Mouse (Mus musculus) ZHBTc4 (cell line): ENCODE measurements around the gene Cldn2.
"Not testable (repeated sequence)": the region's sequence is repeated elsewhere in the genome, so short reads cannot be mapped to it uniquely, and the experiment has no call there.

Source experiments
- DNase-seq: peaks from one replicate; pipeline ENCODE4 v3.0.0-alpha.2; 2011; ENCODE audit warnings: low read depth, low spot score

Gene Cldn2

GRCm38 (mm10) chrX:139800406-139800878 lies at the start of gene Cldn2:
Gene Cldn2, plus strand, starts transcription at chrX:139800828.
- no peak for DNase-seq

DNA sequence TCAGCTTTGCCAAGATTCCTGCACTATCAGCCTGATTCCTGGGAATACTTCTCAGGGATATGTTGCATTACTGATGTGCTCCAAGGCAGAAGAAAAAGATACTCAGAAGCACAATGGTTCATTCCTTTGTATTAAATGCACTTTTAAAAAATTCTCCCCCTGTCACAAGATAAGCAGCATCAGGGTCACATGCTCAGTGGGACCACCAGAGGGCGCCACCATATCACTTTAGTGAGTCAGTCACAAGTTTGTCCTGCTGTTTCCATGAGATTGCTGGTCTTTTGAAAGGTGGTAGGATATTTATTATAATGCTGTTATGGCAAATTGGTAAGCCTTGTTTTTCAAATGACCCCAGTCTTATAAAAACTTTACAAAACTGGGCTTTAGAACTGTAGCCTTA lies 48.8 kb upstream of the Cldn2 start:
- DNase-seq, result peak; percentile 46

DNA sequence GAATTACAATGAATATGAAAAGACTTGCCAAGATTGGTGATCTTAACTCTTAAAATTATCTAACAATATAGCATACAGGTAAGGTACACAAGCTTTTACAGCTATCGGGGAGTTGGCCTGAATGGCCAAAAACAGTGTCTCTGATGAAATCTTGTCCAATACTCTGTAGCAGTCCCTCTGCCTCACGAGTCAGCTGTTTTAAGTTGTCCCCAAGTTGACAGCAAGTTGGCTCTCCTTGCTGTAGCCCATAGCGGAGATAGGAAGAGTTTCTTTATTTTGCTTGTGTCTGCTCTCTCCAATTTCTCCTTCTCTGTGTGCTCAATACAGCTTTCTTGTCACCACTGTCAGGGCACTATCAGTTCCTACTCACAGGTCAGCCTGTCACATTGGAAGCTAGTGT lies 42.0 kb upstream of the Cldn2 start:
- not testable (repeated sequence) for DNase-seq

GRCm38 (mm10) chrX:139762546-139762945 lies 38.1 kb upstream of the Cldn2 start:
- peak; percentile 28 for DNase-seq

DNA sequence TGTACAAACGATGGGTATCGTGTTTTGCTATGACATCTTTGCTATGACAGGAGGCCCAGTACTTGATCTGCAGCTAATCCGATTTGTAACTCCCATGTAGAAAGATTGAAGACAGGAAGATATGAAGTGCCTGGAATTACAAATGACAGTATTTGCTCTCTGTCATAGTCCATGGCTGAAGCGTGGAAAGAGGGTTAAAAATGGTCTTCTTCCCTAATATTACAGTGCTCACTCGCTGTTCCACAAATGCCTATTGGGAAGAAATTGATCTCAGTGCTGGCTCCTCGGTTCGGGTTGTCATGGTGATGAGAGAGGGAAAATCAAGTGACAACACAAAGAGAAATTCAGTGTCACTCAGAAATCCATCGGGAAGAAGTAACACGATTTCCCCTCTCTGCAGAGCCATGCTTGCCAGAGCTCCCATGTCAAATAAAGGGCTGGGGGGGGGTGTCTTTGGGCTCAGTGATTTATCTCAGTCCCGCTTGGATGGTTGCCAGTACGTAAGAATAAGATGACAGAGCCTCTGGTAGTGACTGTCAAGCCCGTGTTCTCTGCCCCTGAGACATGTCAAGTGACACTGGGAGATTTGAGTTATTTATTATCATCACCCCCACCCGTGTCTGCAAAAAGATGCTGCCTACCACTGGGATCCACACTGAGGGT lies 30.5 kb upstream of the Cldn2 start:
- DNase-seq, result no peak

DNA sequence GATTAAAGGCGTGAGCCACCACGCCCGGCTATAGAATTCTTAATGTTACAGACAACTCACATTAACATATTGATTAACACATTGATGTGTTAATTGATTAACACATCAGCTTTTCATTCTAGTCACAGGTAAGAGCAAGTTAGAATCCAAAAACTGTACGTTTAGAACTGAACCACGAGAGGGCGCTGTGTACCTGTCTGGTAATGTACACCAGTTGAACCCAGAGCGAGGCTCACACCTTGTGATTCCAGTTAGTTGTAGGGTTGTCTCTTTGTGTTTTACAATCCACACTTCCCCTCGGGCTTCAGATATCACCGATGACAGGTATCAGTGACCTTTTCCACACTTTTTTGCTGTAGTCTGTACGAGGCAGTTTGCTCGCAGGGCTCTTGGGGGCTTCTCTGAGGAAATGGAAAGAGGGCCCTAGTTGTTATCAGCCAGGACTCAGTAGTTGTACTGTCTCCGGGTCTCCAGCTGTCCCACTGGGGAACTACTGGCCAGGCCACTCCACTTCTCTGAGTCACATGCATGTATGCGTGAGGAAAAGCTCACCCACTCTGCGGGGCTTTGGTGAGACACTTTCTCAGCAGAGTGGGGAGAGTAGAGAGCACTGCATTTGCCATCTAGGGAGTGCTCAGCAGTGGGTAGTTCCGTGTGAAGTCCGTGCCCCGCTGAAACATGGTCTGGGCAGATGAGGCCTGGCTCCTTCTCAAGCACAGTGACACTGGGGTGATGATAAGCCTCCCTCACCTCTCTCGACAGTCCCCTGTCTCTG lies 26.1 kb upstream of the Cldn2 start:
- DNase-seq, result peak; percentile 77

DNA sequence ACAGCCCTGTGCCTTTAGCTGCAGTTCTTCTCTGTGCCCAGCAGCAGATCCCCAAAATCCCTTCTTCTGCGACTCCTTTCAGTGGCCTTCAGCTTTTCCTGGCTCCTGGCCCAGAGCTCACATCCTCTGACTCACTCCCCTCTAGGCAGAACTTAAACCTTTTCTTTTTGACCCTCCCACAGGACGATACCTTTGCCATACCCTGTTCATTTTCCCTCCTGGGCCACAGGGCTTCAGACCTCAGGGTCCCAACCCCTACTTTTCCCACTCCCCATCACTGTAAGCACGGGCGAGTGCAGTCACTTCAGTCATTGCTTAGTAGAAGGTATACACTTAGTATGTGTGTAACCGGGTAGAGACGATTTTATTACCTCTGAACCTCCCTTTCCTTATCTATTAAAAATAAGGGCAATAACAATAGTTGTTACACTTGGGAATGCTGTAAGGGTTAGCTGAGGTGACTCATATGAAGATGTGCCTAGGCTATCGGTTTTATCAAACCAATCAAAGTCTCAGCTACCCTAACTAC lies 25.5 kb upstream of the Cldn2 start:
- no peak for DNase-seq

GRCm38 (mm10) chrX:139777357-139777756 lies 23.3 kb upstream of the Cldn2 start:
- peak; percentile 54 for DNase-seq

DNA sequence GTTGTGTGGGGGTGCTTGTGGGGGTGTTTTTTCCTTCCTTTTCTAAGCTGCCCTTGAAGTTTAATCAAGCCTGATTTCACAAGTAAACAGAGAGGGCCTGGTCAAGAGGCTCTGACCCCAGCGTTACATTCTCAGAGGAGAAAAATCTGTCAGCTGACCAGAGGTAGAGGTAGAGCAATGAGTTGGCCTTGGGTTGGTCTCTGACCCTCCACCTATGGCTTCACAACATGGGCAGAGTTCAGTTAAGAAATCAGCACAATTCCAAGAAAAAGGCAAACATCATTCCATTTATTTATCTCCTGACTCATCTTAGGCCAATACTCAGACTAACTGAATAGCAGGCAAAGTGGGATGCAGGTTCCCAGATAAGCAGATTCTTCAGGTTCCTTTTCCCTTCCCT lies 21.7 kb upstream of the Cldn2 start:
- DNase-seq, result no peak

- DNase-seq, result no peak
These were observed 21.2 kb upstream of the Cldn2 start for GRCm38 (mm10) chrX:139779401-139779800.

GRCm38 (mm10) chrX:139780988-139781387 lies 19.6 kb upstream of the Cldn2 start:
- DNase-seq, result no peak

GRCm38 (mm10) chrX:139781563-139781962 lies 19.1 kb upstream of the Cldn2 start:
- no peak for DNase-seq

DNA sequence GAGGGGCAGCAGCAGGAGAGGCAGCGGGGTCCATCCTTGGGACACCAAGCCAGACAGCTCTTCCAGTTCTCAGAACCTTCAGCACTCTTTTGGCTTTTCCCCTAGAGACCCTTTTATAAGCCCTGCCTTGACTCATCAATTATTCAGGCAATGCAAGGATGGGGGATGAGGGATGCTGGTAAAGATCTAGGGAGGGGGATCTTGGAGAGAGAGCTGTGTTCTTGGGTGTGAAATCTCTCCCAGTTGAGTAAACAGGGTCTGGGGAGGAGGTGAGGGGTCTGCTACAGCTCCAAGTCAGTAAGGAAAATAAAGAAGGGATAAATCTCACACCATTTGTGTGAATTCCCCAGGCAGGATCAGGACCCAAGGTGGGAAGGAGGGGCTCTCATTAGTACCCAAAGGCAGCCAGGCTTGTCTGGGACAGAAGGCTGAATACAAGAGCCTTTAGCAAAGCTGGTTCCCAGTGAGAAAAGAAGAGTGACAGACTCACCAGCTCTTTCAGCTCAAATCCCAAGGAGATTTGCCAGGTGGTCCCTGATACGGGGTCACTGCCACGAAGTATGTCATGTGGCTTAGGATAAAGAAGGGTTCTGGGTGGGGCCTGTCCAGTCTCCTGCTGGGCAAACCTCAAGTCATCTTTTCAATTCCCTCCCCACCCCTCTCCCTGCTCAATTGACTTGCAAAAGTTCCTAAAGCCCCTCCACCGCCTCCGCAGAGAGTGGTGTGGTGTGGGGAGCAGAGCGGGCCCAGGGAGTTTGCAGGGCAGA lies 18.2 kb upstream of the Cldn2 start, which contains the start of gene Ripply1:
TSS of gene Ripply1 (minus strand) at position 76 of the 767 bp plus-strand sequence.
- DNase-seq, result peak; percentile 77

DNA sequence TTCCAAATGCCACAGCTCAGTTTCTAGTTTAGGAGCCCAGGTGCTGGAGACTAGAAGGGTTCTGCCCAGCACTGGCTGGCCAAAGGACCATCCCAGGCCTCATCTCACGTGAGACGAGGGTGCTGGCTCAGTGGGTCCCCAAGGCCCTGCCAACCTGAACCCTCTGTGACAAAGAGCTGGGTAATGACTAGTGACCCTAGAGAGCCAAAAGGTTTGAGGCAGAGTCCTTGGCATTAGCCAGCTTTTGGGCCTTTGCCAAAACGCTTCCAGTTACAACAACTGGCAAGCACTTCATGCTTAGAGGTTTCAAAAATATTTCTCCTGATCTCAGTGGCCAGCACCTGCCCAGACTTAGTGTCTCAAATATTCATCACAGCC lies 17.6 kb upstream of the Cldn2 start:
- no peak for DNase-seq

DNA sequence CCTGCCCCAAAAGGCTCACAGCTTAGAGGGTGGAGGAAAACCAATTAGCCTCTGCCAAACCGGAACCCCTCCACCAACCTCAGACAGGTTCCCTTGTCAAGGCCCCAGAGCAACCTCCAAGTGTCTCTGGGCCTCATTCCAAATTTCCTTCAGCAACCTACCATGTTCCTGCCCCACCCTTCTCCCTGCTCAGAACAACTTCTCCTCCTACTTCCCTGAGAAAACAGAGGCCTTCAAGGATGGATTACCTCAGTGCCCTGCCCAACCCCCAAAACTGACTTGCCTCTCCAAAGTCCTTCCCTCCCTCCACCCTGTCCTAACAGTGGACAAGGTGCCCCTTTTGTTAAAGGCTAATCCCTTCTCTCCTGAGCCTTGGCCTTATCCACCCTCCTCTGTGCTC lies 14.9 kb upstream of the Cldn2 start:
- no peak for DNase-seq

- DNase-seq, result no peak
These were observed 6.4 kb upstream of the Cldn2 start for GRCm38 (mm10) chrX:139794072-139794845.

- no peak for DNase-seq
These were observed 4.6 kb upstream of the Cldn2 start for GRCm38 (mm10) chrX:139796037-139796436.

DNA sequence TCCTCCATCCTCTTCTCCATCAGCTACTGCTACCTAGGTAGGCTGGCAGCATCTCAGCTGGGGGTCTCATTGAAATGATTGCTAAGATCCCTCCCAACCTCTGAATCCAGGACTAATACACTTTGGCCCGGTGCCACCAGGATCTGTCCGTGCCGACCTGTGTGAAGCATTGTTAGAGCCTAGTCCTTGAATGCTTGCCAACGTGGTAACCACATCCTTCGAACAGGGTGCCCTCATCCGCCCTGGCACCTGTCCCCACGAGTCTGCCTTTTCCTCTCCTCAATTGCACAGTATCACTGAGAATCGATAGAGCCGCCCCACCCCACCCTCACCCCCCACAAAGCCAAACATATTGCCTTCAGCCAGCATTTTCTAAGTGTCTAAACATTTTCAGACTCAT lies 2.8 kb upstream of the Cldn2 start:
- DNase-seq, result no peak

DNA sequence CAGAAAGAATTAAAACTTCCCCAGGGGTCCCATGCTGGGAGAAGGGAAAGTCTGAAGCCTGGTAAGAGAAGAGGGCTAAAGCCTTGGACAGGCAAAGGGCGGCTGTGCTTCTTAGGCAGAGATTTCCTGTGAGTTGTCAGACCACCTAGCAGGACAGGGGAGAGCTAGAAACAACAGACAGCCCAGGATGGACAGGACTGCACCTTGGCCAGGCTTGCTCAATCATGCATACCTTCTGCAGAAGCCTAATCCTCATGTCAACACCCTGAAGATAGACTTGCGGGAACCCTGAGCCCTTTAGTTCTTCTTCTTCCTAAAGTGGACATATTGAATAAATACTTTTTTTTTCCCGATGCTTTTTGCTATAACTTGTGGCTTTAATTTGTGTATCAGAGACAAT lies 675 bp upstream of the Cldn2 start:
- no peak for DNase-seq

DNA sequence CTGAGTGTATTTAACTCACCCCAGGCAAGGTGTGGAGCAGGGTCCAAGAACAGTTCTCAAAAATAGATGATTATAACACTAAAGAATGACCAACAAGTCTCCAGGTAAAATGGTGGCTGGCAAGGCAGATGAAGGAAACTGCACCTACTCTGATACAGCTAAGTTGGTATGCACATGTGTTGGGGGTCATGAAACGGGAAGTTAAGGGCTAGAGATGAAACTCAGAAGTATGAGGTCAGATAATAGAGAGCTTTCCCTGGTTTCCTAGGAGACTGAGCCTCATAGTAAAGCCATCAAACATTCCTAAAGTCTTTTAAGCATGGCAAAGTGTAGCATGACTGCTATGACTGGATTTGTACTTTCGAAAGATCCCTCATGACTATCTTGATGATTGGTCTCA lies 2.4 kb downstream of the Cldn2 start:
- DNase-seq, result no peak

DNA sequence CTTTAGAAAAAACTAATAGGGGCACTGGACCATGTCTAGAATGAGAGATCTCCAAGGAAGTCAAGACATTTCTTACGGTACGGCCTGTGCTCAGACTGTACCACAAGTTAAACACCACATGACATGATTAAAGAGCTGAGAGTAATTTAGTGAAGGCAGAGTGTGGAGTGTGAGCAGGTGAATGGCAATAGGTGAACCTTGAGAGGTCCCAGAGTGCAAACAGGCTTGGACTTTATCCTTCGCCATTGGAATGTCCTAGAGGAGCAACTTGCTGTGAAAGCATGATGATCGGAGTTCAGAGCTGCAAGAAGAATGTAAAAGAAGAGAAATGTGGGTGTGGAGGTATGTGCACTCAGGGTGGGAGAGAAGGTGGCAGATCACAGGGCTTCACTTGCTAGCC lies 5.3 kb downstream of the Cldn2 start:
- DNase-seq, result no peak
